Mouse (Mus musculus) c-Kit-negative CD71-positive TER-119-positive erythroid progenitor cells, embryonic 14.5 days (primary cell): ENCODE measurements at regions not wholly inside any gene's neighbourhood (a gene's known extent, or its start where the extent isn't known, plus 50 kb on each side); places are given as distances from the start of the nearest gene placed in this dataset.

Source experiments
- DNase-seq: peaks from one replicate; pipeline ENCODE4 v3.0.0-alpha.2; 2013; ENCODE audit warnings: low read depth, low spot score

DNA sequence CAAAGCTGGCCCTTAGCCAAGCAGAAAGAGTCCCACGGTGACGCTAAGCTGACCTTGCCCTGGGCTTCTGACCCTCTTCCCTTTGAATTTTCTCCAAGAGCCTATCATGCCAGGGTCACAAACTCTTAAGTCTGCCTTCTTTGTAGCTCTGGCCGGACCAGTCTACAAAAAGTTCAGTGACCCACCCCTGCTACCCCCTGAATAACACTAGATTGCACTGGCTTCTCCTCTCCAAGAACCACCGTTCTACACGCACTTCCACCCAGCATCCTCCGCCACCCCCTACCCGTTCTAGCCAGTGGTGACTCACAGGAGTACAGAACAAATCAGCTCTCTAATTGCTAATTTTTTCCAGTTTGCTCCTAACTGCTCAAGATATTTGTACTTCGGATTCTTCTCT, 325.0 kb downstream of the Tns1 start:
- no peak for DNase-seq

DNA sequence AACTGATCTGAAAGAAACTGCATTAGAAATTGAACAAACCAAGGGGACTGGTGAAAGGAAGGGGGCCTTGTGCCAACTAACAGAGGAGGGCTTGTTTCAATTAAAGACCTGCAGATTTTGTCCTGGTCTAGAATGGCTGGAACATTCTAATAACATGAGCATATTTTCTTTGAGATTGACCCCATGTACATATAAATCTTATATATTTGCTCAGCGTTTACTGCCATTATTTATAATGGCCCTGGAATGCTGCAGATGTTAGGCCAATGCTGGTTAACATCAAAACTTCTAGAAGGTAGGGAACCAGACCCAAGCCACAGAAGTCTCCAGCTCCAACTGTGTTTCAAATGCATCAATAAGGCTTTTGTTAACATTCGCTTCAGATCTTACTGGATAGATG, 326.4 kb downstream of the Tns1 start:
- no peak for DNase-seq

DNA sequence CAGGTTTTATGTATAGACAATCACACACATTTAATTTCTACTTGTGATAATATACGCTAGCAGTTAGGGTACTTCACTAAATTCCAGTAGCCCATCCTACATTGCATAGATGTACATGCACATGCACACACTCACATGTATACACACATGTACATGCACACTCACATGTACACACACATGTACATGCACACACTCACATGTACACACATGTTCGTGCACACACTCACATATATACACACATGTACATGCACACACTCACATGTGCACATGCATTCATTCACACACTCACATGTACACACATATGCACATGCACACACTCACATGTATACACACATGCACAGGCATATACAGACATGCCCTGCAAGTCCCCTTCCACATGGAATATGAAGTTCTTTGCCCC, 326.8 kb downstream of the Tns1 start:
- DNase-seq: no peak

DNA sequence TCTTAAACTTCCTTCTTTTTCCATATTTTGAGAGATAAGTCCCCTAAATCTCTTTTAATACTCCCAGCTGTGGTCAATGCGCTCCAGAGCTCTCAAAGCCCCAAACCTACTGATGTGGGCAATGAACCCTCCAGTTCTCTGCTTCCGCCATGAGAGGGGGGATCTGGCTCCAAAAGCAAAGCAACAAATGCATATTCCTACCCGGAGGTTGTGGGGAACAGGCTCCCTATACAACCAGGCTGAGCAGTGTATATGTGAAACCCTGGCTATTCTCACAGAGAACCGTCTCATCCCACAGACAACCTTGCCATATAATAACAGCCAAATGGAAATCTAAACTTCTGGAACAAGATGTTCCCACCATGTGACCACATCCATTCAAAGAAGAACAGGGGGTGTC, 330.4 kb downstream of the Tns1 start:
- no peak for DNase-seq

DNA sequence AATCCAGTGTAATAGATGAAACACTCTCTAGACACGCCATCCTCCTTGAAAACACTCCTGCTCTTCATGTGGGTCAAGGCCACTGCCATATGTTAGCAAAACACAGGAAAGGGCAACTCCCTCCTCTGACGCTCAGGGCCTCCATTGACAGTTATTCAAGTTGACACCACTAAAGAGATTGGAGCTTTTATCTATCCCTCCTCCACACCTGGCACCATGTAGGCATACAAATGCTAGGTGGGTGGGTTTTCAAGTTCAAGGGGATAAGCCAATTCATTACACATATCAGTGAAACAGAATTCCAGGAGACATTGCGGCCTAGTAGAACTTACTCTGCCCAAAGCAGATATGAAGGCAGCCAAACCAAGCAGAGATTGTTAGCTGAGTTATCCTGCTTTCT, 331.0 kb downstream of the Tns1 start:
- DNase-seq: no peak

DNA sequence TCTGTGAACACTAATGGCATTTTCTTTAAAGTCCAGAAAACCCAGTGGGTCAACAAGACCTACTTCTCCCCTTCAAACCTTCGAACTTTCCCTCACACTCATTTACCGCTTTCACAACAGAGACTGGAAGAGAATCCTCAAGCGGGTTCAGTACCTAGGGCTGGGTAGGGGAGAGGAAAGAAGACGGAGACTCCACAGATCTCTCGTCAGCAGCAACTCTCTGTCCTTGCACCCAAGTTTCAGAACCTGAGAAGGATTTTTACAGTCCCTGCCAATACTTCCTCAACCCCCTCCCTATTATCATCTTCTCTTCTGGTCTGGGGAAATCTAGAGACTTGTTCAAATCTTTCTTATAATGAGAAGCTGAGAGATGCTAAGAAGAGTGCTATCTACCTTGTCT, 331.9 kb downstream of the Tns1 start:
- no peak for DNase-seq

DNA sequence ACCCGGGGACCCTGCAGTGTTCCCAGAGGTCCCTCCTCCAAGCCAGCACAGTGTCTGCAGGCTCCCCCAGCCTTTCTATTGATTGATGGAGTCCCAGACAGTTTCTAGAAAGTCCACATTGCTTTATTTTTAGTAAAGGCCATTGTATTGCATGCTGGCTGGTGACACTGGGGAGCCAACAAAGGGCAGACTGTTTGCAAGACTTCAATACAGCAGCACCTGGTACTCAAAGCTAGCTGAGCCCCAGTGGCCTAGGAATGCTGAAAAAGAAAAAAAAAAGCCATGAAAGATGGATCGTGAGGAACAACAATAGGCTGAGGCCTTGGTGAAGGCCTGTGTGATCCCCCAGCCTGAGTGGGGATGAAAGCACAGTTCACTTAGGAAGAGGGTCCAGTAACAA, 336.6 kb downstream of the Tns1 start:
- no peak for DNase-seq

DNA sequence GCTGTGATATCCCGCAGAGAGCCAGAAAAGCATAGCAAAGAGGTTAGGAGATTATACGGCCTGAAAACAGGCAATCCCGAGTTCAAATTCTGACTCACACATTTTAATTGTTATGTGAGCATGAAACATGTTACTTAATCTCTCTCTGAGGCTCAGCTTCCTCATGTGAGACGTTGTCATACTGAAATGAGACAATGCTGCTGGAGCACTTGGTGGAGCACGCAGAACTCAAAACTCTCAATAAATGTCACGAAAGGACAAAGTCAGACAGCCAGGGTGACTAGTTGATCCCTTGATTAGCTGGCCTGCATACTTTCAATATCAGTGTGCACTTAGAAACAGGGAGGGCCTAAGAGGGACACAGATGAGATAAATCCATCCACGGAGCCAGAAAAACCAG, 337.0 kb downstream of the Tns1 start:
- no peak for DNase-seq

DNA sequence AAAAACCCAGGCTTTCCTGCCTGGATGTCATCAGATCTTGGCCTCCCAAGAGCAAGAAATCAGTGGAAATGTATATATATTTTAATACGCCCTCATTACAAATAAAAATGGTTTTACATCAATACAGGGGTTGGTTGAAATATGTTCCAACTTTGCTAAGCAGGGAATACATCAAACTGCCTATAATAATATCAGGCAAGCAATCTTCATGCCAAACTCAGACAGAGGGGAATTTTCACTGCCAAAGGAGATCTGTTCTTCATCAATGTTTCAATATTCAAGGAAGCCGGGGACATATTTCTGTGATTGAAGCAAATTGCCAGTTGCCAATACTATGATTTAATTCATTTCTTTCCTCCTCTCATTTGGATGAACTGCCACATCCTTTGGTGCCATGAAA, 340.9 kb downstream of the Tns1 start:
- no peak for DNase-seq

DNA sequence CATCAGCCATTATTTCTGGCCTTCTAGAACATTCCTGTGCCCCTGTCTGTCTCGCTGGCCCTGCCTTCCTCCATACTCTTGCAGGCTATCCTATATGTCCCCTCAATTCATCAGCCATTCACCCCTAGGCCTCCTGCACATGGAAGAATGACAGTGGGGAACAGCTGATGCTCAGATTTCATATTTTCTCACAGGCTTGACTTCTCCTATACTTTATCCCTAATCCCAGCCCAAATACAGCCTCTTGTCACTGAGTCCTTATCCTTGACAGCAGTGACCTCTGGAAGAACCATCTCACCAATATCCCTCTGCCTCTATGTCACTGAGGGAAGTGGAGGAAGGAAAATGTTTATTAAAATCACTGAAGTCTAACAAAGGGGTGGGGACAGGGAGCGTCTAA, 341.4 kb downstream of the Tns1 start:
- DNase-seq: no peak

DNA sequence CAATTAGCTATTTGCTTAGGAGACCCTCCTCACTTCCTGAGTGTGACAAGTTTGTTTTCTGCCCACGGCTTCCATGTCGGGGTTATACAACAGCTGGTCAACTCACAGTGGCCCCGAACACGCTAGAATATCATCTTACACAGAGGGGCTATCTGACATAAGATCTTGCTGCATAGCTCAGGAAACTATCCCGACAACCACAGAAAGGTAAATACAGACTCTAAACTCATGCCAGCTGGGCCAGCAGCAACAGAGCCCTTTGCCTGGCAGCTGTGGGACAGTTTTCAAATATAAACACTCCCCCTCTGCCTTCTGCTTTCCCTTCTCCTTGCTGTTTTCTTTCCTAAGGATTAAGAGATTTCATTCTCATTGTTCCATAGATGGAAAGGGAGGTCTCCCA, 352.5 kb downstream of the Tns1 start:
- DNase-seq: no peak

DNA sequence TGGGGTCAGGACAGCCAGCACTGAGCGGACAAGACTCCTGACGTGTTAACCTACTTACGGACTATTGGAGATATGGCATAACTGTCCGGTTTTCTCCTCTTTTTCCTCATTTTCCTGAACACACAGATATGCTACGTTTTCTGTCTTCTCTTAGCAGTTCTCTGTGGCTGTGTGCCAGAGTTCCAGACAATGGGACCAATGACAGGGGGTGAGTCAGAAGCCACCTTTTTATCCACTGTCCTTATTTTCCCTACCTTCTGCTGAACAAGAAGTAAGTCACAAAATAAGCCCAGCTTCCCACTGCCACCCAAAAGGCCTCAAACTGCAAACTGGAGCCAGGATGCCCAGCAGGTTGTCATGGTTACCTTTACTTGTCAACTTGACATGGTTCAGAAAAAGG, 353.6 kb downstream of the Tns1 start:
- DNase-seq: no peak

DNA sequence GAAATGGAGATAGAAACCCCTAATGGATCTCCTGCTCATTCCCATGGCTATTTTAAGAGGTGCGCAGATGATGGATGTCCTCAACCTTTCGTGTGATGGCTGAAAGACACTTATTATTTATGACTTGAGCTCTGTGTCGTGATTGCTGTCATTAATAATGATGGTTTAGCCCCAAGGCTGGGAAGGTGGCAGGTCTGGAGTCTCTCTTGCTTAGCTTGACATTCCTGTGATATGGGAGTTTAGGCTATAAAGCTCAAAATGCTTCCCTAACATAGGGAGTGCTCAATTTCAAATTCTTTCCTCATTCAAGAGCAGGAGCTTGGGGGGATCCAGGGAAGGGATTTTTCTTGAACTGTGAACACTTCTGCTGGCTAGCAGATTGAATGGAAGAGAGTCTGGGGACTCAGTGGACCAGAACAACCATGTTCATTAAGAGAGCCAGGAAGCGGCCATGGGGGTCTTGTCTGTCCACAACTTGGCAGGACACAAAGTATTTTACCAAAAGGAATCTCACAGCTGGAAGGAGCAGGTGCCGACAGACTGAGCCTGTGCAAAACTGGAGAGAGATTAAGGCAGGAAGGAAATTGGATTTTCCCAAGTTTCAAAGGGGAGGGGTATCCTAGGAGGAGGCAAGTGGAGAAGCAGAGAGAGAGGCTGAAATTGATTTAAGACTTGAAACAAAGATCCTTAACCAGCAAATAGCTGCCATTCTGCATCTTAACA, 359.5 kb downstream of the Tns1 start:
- no peak for DNase-seq

DNA sequence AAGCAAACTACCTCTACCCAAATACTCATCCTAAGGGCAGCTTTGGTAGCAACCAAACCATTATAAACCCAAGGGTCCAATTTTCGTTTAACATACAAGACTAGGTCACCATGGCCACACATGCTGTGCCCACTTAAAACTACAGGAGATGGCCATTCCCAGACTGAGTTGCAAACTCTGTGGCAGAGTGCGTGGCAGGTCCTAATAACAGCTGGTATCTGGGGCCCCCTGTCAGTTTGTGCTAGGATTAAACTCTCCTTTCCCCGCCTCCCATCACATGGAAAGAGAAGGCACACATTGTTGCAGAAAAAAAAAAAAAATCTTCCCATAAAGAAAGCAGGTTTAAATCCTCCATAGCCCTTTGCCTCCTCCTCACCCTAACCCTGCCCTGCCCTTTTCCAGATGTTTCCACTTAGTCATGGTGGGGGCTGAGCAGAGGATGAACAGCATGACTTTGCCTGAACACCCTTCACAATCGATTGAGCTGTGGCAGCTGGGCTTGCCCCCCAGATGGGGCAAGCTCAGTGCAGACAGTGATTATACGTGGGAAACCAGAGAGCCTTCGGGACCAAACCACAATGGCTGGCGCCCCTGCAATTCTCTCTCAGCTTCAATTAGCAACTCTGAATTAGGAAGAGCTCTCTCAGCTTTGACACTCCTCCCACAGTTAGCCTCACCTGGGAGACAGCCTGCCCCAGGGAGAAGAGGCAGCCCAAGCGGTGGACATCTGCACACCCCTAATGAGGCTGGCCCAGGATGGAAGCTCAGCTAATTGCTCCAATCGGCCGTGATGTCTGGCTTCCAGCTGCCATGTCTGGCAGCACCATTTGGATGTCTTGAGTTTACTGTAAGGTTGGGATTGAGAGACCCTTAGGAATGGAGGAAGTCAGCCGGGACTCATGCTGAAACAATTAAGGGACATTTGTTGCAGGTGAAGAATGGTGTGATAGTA, 365.9 kb downstream of the Tns1 start:
- DNase-seq: no peak

DNA sequence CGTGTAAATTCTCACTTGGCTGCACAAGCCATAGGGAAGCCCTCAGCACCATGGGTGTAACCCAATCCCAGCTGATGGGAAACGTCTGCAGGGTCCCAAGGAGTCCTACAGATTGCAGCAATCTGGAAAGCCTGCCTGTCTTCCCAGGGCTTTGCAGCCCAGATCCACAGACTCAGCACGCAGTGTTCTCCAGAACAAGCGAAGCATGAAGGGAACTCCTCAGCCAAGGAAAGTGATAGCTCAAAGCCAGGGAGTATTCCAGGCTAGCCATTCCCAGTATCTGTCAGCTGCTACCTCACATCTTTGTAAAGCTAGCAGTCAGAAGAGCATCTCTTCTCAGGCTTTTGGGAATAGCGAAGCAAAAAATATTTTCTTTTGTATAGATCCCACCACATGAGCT, 368.5 kb downstream of the Tns1 start:
- no peak for DNase-seq

DNA sequence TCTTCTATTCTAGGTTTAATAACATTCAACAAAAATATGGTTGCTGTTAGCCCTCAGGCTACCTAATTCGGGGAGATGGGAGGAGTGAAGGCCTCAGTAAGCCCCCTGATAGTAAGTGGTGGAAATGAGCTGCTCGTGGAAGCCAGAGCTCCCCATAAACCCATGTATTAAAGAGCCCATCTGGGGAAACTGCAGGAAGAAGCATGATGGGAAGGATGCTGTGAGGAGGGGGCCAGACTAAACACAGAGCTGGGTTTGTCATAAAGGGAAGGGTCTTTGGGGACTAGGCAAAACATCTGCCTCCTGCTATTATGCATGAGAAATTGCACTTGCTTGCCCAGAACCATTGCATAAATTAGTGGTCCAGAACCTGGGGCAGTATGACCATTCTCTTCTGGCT, 369.3 kb downstream of the Tns1 start:
- no peak for DNase-seq

DNA sequence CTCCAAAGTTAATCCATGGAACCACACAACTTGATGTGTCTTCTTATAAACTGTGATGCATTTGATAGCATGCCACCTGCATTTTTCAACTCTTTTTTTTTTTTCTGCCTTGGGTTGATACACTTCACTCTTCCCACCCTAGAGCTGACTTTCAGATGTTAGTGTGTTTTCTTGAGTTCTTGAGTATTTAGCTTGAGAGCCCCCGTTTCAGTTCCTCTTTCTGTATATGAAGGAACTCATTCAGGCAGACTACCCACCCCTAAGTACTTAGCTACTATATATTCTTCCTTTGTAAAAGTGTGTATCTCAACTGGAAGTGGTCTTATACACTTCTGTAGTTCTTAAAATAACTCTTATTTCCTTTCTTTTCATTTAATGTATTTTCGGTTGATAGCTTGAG, 371.1 kb downstream of the Tns1 start:
- DNase-seq: no peak

DNA sequence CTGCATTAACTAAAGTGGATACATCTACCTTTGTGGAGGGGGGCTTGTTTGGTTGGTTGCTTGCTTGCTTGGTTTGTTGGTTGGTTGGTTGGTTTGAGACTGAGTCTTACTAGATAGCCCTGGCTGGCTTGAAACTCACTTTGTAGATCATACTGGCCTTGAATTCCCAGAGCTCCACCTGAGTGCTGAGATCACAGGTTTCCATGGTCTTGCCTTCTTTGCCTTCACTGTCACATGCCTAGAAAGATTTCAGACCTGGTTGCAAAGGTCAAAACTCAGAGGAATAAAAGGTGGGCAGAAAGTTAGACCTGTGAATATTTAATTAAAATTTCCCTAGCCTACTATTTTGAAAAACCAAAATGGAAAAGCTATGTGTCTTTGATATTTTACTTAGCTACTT, 375.5 kb downstream of the Tns1 start:
- no peak for DNase-seq

DNA sequence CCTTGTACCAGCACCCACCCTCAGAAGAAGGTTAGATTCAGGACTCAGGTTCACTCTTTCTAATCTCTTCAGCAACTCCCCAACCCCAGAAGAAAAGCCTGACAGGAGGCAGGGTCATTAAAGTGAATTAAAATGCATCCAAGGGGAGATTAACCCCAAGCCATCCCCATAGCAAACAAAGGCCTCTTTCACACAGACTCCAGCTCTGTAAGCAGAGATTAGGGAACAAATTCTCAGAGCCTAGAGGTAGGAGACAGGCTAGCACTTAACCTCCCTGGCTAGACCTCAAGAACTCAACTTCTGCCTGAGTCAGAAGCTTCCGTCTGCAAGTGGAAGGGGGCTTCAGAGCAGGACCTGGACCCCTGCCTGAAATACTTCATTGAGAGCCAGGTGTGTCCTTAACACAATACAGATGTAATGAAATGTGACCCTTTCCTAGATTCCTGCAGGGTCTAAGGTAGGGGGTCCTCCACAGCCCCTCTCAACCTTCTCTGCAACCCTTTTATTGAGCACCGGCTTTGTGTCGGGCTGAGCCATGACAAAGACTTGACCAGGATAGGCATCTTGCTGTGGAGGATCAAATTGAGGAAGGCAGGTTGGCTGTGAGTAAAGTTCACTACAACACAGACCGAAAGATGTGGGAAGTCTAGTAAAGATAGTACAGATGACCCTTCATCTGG, 379.6 kb downstream of the Tns1 start:
- no peak for DNase-seq

DNA sequence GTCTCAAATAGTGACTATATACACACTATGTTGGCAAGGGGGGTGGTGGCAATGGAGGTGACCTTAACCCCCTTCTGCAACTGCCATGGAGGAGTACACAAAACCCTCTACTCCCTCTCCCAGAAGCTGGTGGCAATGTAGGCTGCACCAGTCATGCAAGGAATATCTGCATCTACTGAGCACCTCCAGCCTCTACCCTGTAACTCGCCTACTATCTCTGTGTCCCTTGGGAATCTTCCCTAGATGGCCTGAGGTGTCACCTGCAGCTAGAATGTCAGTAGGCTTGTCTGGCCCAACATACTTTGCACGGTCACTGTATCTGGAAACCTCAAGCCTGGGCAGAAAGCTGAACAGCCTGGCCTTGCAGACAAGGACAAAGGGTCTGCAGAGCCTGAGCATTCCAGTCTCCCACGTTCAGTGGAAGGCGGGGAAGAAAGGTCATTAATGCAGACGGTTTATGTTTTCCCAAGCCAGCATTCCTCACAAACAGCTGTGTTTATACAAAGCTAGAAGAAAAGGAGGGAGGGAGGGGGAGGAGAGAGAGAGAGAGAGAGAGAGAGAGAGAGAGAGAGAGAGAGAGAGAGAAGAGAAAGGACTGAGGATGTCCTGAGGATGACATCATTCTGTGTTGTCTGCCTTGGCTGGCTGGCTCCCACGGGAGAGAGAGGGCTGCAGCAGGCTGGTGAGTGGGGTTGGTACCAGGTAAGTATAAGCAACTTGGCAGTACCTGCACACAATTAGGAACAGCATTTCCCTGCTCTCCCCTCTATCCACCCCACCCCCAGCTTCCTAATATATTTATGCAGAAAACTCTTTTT, 380.3 kb downstream of the Tns1 start:
- no peak for DNase-seq

DNA sequence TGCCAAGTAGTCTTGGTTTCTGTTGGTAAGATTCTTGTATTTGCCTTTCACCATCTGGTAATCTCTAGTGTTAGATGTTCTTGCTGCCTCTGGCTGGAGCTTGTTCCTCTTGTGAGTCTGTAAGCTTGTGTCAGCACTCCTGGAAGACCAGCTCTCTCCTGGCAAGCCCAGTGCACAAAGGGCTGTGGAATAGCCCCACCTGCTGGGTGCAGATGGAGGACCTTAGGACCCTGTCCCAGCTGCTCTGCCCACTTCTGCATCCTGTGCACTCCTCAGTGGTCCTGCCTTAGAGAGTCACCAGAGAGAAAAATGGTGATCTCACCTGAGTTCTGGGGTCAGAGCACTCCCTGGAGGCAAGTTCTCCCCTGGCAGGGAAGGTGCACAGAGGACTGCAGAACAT, 387.2 kb downstream of the Tns1 start:
- DNase-seq: no peak

DNA sequence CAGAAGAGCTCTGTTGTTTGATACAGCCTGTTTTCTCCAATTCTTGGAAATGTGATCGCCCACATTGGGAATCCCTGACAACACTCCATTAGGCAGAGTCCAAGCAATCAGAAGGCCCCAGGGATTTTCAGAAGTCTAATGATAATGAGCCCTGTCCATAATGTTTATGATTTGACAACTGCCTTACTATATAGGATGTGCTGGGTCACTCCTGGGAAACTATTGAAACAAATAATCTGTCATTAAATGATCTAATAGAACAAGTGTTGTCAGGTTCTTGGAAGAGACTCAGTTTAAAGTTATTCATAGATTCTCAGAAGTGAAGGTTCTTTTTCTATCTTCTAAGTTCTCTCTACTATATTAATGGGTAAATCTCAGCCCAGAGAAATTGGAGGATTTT, 395.9 kb downstream of the Tns1 start:
- DNase-seq: no peak
